Mouse (Mus musculus): Measurements from ENCODE around the gene Klhl26.

The Klhl26 gene

DNA sequence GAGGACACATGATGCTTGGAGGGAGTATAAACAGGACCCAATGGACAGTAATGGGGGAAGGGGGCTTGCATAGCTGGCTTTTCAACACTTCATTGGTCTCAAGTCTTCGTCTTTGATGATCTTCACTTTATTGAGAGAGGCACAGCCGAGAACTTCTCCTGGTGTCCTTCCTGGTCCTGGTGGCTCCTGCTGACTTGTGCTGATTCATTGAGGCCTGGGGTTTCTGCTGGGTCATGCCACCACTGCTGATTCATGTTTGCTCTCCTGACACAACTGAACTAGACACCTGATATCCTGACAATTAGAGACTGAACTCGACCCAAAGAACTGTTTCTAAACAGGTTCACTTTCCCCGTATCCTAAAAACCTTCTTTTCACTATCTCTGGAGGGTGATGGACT is 33.4 kb downstream of the Klhl26 start:
- no peak for DNase-seq (ENCODE audit: low spot score)

DNA sequence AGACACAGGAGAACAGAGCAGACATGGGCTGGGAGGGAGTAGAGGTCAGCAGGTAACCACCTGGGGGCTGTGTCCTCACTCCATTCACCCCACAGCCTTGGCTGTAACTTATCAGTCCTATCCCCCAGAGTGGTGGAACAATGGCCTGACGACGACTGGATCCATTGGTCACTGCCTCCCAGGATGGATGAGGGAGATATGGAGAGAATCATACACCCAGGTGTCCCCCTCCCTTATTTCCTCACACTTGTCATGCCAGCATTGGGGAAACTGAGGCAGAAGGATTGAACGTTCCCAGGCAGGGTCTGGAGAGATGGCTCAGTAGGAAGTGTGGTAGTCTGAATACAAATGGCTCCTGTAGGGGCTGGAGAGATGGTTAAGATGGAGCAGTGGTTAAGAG is 35.2 kb downstream of the Klhl26 start:
- DNase-seq (ENCODE audit: low spot score): no peak

- no peak for DNase-seq (ENCODE audit: low spot score)
These were observed 36.5 kb downstream of the Klhl26 start for GRCm38 (mm10) chr8:70440246-70440645.

DNA sequence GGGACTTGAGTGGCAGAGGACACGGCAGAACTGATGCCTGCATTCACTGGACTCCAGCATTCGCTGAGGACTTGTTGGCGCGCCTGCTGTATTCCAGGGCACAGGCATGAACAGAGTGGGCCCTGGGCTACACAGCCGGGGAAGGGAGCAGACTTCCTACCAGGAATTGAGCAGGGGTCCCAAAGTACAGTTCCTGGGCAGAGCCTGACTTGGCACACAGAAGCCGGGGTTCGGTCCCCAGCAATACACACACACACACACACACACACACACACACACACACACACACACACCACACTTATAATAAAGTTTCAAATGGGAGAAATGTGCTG is 37.0 kb downstream of the Klhl26 start:
- DNase-seq (ENCODE audit: low spot score): no peak

- peak; percentile 95 for DNase-seq (ENCODE audit: low spot score)
These were observed 37.5 kb downstream of the Klhl26 start, which contains the start of gene Crtc1 for GRCm38 (mm10) chr8:70439055-70439847. TSS of gene Crtc1 (minus strand) at chr8:70439579.

GRCm38 (mm10) chr8:70438423-70438822 is 38.3 kb downstream of the Klhl26 start:
- DNase-seq (ENCODE audit: low spot score): no peak

- DNase-seq (ENCODE audit: low spot score): no peak
These were observed 41.6 kb downstream of the Klhl26 start for GRCm38 (mm10) chr8:70435156-70435555.

DNA sequence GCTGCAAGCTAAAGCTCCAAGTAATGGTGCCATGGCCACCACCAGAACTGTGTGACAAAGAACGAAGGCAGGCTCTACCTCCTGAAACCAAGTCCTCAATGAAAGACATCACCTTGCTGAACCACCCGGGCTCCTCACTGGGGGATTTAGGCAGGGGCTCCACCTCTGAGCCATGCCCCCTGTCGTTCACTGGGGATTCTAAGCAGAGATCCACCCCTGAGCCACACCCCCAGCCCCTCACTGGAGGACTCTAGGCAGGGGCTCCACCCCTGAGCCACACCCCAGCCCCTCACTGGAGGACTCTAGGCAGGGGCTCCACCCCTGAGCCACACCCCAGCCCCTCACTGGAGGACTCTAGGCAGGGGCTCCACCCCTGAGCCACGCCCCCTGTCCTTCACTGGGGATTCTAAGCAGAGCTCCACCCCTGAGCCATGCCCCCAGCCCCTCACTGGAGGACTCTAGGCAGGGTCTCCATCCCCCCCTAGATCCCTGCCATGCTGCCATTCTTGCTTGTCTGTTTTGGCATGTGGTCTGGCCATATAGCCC is 43.7 kb downstream of the Klhl26 start:
- no peak for DNase-seq (ENCODE audit: low spot score)

DNA sequence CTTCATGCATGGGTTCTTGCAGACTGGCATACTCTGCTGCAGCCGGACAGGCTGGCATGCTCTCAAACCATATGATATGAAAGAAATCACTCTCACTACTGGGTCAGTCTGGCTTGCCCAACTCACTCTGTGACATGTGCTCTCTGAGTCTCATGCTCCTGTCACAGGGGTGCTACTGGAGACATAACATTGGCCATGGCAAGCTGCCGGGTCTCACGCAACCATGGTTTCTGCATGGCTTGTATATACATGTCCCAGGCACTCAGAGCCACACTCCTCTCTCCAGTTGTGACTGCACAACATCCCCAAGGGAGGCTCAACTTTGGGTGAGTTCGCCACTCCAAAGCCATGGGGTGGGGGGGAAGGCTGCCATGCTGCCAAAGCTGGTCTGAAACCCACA is 45.6 kb downstream of the Klhl26 start:
- DNase-seq (ENCODE audit: low spot score): no peak

DNA sequence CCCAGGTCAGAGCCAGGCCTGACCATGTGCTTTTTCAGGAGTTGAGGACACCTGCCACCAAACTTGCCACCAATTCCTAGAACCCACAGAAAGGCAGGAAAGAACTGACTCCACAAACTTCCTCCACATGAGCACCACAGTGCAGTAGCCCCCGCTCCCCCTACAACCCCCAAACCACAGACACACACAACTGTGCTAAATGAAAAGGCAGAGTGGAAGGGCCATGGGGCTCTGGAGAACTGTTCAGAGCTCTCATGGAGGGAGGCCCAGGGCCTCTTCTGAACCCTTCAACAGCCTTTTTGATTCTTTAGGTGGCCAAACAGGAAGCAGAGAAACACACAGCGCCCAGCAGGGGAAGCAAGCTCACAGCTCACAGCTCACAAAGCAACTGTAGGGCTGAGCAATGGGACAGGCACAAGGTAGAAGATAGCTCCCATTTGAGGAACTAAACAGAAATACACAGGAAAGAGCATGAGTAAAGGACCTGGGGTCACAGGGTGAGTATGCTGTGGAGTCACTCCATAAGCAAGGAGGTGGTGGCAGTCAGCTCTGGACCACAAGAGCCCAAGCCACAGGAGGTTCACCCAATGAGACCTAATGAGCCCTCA is 50.4 kb downstream of the Klhl26 start:
- DNase-seq (ENCODE audit: low spot score): no peak

- no peak for DNase-seq (ENCODE audit: low spot score)
These were observed 54.0 kb downstream of the Klhl26 start for GRCm38 (mm10) chr8:70422722-70423121.

- DNase-seq (ENCODE audit: low spot score): no peak
These were observed 55.2 kb downstream of the Klhl26 start for GRCm38 (mm10) chr8:70421349-70422104.

- DNase-seq (ENCODE audit: low spot score): no peak
These were observed 56.7 kb downstream of the Klhl26 start for GRCm38 (mm10) chr8:70419879-70420643.

DNA sequence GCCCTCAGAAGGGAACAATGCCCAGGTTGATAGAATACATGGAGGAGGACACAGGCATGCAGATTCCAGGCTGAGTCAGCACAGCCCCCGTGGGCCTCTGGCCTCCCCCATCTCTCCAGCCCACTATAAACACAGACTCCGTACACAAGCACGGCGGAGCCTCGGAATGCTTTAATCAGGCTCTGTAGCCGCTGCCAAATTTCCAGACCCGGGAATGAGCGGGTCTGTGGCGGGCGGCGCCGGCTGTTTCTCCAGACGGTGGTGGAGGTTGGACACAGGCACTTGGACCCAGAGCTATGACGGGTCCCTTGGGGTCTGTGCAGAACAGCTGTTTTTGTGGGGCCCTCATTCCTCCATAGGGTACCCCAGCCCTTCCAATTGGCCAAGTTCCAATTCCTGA is 57.8 kb downstream of the Klhl26 start:
- peak; percentile 75 for DNase-seq (ENCODE audit: low spot score)

DNA sequence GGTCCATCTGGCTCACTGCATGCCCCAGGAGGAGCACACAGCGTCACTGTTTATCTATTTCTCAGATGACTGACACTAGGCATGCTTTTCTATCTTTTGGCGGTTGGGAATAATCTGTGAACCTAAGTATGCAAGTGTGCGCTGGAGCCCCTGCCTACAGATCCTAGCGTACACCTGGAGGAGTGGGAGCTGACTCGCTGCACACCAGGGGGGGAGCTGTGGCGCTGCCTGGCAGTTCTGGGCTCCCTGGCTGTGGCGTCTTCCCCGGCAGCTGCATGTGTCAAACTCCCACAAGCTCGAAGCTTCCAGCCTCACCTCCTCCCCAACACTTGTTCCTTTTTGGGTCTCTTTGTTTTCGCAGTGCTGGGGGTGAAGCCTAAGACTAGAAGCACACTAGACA is 58.9 kb downstream of the Klhl26 start:
- no peak for DNase-seq (ENCODE audit: low spot score)

- DNase-seq (ENCODE audit: low spot score): no peak
These were observed 59.8 kb downstream of the Klhl26 start for GRCm38 (mm10) chr8:70416941-70417340.

- peak; percentile 89 for DNase-seq (ENCODE audit: low spot score)
These were observed 61.0 kb downstream of the Klhl26 start for GRCm38 (mm10) chr8:70415540-70416451.

DNA sequence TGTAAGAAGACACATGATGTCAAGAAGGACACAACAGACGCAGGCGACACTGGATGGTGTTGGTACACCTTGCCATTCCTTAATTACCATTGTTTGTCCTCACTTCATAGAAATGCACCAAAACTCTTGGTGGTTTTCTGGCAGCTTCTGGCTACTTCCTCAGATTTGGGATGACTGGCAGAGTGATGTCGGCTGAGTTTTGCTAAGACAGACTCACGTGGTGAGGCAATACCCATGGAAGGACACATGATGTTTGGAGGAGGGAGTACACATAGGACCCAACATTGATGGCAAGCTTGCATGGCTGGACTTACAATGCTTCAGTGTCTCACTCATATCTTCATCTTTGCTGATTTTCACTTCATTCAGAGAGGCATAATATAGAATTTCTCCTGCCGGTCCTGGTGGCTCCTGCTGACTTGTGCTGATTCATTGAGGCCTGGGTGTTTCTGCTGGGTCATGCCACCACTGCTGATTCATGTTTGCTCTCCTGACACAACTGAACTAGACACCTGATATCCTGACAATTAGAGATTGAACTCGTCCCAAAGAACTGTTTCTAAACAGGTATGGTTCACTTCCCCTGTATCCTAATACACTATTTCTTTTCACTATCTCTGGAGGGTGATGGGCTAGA is 62.3 kb downstream of the Klhl26 start:
- DNase-seq (ENCODE audit: low spot score): no peak

DNA sequence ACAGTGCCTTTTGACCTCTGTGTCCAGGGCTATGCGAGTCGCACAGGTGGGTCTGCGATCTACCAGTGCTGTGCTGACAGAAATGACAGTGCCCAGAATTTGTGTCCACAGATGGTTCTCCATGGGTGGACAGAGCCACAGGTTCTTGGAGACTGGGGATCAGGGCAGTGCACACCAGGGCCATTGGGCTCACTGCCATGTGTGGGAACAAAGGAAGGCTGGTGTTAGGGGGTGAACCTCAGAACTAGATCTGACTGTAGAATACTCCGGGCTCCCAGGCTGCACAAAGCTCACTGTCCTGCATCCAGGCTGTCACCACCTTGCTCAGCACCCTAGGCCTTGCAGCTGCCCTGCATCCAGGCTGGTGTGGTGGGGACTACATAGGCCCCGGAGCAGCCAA is 66.5 kb downstream of the Klhl26 start:
- DNase-seq (ENCODE audit: low spot score): no peak

GRCm38 (mm10) chr8:70409455-70409871 is 67.3 kb downstream of the Klhl26 start:
- DNase-seq (ENCODE audit: low spot score): peak; percentile 35
